Mouse (Mus musculus) lung, postnatal 4 days (tissue): ENCODE results near the gene Slc16a2.
"Not testable (repeated sequence)": the region's sequence is repeated elsewhere in the genome, so short reads cannot be mapped to it uniquely, and the experiment has no call there.

Experiments
- DNase-seq, 2 experiments: peaks; one replicate each; pipeline ENCODE4 v3.0.0; 2021

The Slc16a2 gene

GRCm38 (mm10) chrX:103733091-103733490 is 88.7 kb downstream of the Slc16a2 start:
- no peak for DNase-seq

- no peak for DNase-seq
Observed at GRCm38 (mm10) chrX:103732033-103732703, 89.6 kb downstream of the Slc16a2 start.

- no peak for DNase-seq
Observed at GRCm38 (mm10) chrX:103722437-103722836, 99.3 kb downstream of the Slc16a2 start.

- DNase-seq: no peak
Observed at GRCm38 (mm10) chrX:103719618-103720185, 102.1 kb downstream of the Slc16a2 start.

GRCm38 (mm10) chrX:103712922-103713321 is 108.9 kb downstream of the Slc16a2 start:
- DNase-seq: peak in 1 of 2 experiments; percentile 48

- no peak for DNase-seq
Observed at GRCm38 (mm10) chrX:103709671-103710070, 112.1 kb downstream of the Slc16a2 start.

GRCm38 (mm10) chrX:103708592-103708991 is 113.2 kb downstream of the Slc16a2 start:
- no peak for DNase-seq

GRCm38 (mm10) chrX:103704611-103705010 is 117.2 kb downstream of the Slc16a2 start:
- peak; percentile 19 to 29 for DNase-seq

- DNase-seq: peak; percentile 31 to 36
Observed at GRCm38 (mm10) chrX:103704024-103704423, 117.8 kb downstream of the Slc16a2 start.

GRCm38 (mm10) chrX:103697796-103698195 is 124.0 kb downstream of the Slc16a2 start:
- peak in 1 of 2 experiments; percentile 42 for DNase-seq

- peak in 1 of 2 experiments; percentile 20 for DNase-seq
Observed at GRCm38 (mm10) chrX:103696081-103696519, 125.7 kb downstream of the Slc16a2 start.

- peak; percentile 68 to 82 for DNase-seq
Observed at GRCm38 (mm10) chrX:103695165-103695996, 126.4 kb downstream of the Slc16a2 start.

GRCm38 (mm10) chrX:103694787-103695164 is 127.0 kb downstream of the Slc16a2 start:
- DNase-seq: peak in 1 of 2 experiments; percentile 20

- no peak for DNase-seq
Observed at GRCm38 (mm10) chrX:103694381-103694780, 127.4 kb downstream of the Slc16a2 start.

- DNase-seq: no peak
Observed at GRCm38 (mm10) chrX:103692916-103693315, 128.9 kb downstream of the Slc16a2 start.

- no peak for DNase-seq
Observed at GRCm38 (mm10) chrX:103688551-103688950, 133.2 kb downstream of the Slc16a2 start.

- DNase-seq: peak in 1 of 2 experiments; percentile 12
Observed at GRCm38 (mm10) chrX:103674674-103675073, 147.1 kb downstream of the Slc16a2 start.

- DNase-seq: no peak
Observed at GRCm38 (mm10) chrX:103673761-103674160, 148.0 kb downstream of the Slc16a2 start.

GRCm38 (mm10) chrX:103670245-103670644 is 151.5 kb downstream of the Slc16a2 start:
- no peak for DNase-seq

- DNase-seq: not testable (repeated sequence)
Observed at GRCm38 (mm10) chrX:103664445-103664844, 157.3 kb downstream of the Slc16a2 start.

- no peak for DNase-seq
Observed at GRCm38 (mm10) chrX:103658985-103659384, 162.8 kb downstream of the Slc16a2 start.

- DNase-seq: peak; percentile 9 to 27
Observed at GRCm38 (mm10) chrX:103653021-103653420, 168.8 kb downstream of the Slc16a2 start.

- DNase-seq: no peak
Observed at GRCm38 (mm10) chrX:103652048-103652447, 169.7 kb downstream of the Slc16a2 start.
